Mouse (Mus musculus) liver, postnatal 0 days (tissue): ENCODE data around the gene Arhgef2.

ENCODE experiments used
- CTCF ChIP-seq: sonication (generic); IDR thresholded peaks from 2 replicates; pipeline ENCODE4 v1.5.1; 2016; ENCODE audit warnings: antibody characterized with exemption, low read depth
- EP300 ChIP-seq: IDR thresholded peaks from 2 replicates; pipeline ENCODE4 v1.6.1; 2016; ENCODE audit warnings: antibody characterized with exemption, low read depth, mild to moderate bottlenecking

- TF ChIP-seq EP300 (no peak), CTCF (no peak)
Measured at GRCm38 (mm10) chr3:88622113-88622940, 16.6 kb downstream of the Arhgef2 start.
